Mouse (Mus musculus) adrenal gland, postnatal 0 days (tissue): ENCODE measurements around the gene Fam167b. TPM values are rescaled to one million over a fixed set of nuclear protein-coding genes. Genes with fewer than 3 reads are reported as not detected.

Experiments used
- microRNA-seq: library from miRNA; unstranded; fragments of <30 nt; microRNA quantifications from one replicate; pipeline ENCODE4, GENCODE M21; 2016; ENCODE audit warnings: borderline replicate concordance; ENCODE audit not compliant: insufficient number of aligned reads
- polyA plus RNA-seq: library from polyadenylated mRNA; unstranded; fragments of >200 nt; fragmentation: Nextera tagmentation; extraction: Ambion mirVana; gene quantifications from 2 replicates; pipeline ENCODE4 v1.2.1, GENCODE M21; 2015

Fam167b gene
- polyA plus RNA-seq = 22.2 and 39.7 TPM in 2 replicates

GRCm38 (mm10) chr4:129578466-129578865 is at the start of gene Fam167b:
TSS of gene Fam167b (minus strand) at chr4:129578549.

GRCm38 (mm10) chr4:129623681-129624091 is 45.3 kb upstream of the Fam167b start, which contains the start of gene Ccdc28b:
TSS of gene Ccdc28b (minus strand) at chr4:129623947.

GRCm38 (mm10) chr4:129618786-129619691 is 40.7 kb upstream of the Fam167b start, which contains the start of gene Iqcc:
TSS of gene Iqcc (minus strand) at chr4:129619099.

GRCm38 (mm10) chr4:129614093-129614492 is 35.7 kb upstream of the Fam167b start, which contains the start of gene Dcdc2b:
TSS of gene Dcdc2b (minus strand) at chr4:129614257.

GRCm38 (mm10) chr4:129600233-129601158 is 22.1 kb upstream of the Fam167b start, which contains the start of the genes Eif3i and Tmem234:
TSS of gene Eif3i (minus strand) at chr4:129600648.
TSS of gene Tmem234 (plus strand) at chr4:129600668.

GRCm38 (mm10) chr4:129573430-129573829 is 4.9 kb downstream of the Fam167b start, which contains the start of gene Lck:
TSS of gene Lck (minus strand) at chr4:129573641.

GRCm38 (mm10) chr4:129542592-129543141 is 35.7 kb downstream of the Fam167b start, which contains the start of gene Hdac1:
TSS of gene Hdac1 (minus strand) at chr4:129542713.

Small RNA genes lying within 50 kb of the gene (microRNA-seq; reads per million reads assigned to microRNA genes)
- not detected for gene Mir8119

Other genes with a start within 250 kb of the Fam167b start
- 219 and 230 TPM in 2 replicates for gene Rbbp4, start 243.2 kb downstream of the Fam167b start, polyA plus RNA-seq
- 97.7 and 131 TPM in 2 replicates for gene Zbtb8os, start 242.9 kb downstream of the Fam167b start, polyA plus RNA-seq
- 12.2 and 13.0 TPM in 2 replicates for gene Zbtb8a, start 200.4 kb downstream of the Fam167b start, polyA plus RNA-seq
- gene Zbtb8b, start 137.7 kb downstream of the Fam167b start, polyA plus RNA-seq = 1.0 and 1.4 TPM in 2 replicates
- 24.8 and 39.6 TPM in 2 replicates for gene Bsdc1, start 117.0 kb downstream of the Fam167b start, polyA plus RNA-seq
- gene Tssk3, start 87.5 kb downstream of the Fam167b start, polyA plus RNA-seq = not detected in 2 replicates
- gene Fam229a, start 87.4 kb downstream of the Fam167b start, polyA plus RNA-seq = not detected in 2 replicates
- 303 and 354 TPM in 2 replicates for gene Marcksl1, start 65.0 kb downstream of the Fam167b start, polyA plus RNA-seq
- gene Hdac1, start 35.8 kb downstream of the Fam167b start, polyA plus RNA-seq = 88.2 and 99.4 TPM in 2 replicates
- gene Lck, start 4.9 kb downstream of the Fam167b start, polyA plus RNA-seq = 6.8 and 7.9 TPM in 2 replicates
- gene Eif3i, start 22.1 kb upstream of the Fam167b start, polyA plus RNA-seq = 222 and 224 TPM in 2 replicates
- 182 and 197 TPM in 2 replicates for gene Tmem234, start 22.1 kb upstream of the Fam167b start, polyA plus RNA-seq
- 1.2 and 2.5 TPM in 2 replicates for gene Dcdc2b, start 35.7 kb upstream of the Fam167b start, polyA plus RNA-seq
- 33.2 and 39.9 TPM in 2 replicates for gene Iqcc, start 40.5 kb upstream of the Fam167b start, polyA plus RNA-seq
- gene Ccdc28b, start 45.4 kb upstream of the Fam167b start, polyA plus RNA-seq = 81.5 and 114 TPM in 2 replicates
- 22.5 and 30.2 TPM in 2 replicates for gene Txlna, start 62.5 kb upstream of the Fam167b start, polyA plus RNA-seq
- 7.9 and 10.0 TPM in 2 replicates for gene Kpna6, start 94.2 kb upstream of the Fam167b start, polyA plus RNA-seq
- gene Tmem39b, start 118.3 kb upstream of the Fam167b start, polyA plus RNA-seq = 5.7 and 7.7 TPM in 2 replicates
- gene Khdrbs1, start 163.8 kb upstream of the Fam167b start, polyA plus RNA-seq = 51.5 and 60.2 TPM in 2 replicates
- gene Ptp4a2, start 232.7 kb upstream of the Fam167b start, polyA plus RNA-seq = 372 and 588 TPM in 2 replicates